Mouse (Mus musculus): ENCODE results near the gene Pak3.

- TF ChIP-seq CTCF (IDR thresholded peaks at IDR 0.05; ENCODE audit: control insufficient read depth, insufficient read depth, low read length), result no peak
- TF ChIP-seq POLR2A (IDR thresholded peaks at IDR 0.05; ENCODE audit: borderline replicate concordance, control insufficient read depth, low read depth, low read length), result no peak
These were observed 24.9 kb downstream of the Pak3 start for GRCm38 (mm10) chrX:143543186-143543793.
